Mouse (Mus musculus) inflammation-experienced regulatory T-cells, adult 6 months (primary cell): ENCODE data around the gene Pde6b. TPM values are rescaled to one million over a fixed set of nuclear protein-coding genes. Genes with fewer than 3 reads are reported as not detected.

Experiments
- ATAC-seq: one replicate; pipeline ENCODE4 v1.8.0; 2017
- polyA plus RNA-seq, 3 experiments: library from polyadenylated mRNA; unstranded; fragments of 100-300 nt; shearing (Covaris generic); gene quantifications; one replicate each; pipeline ENCODE4 v1.2.1; 2017

Pde6b gene
- polyA plus RNA-seq, 3 experiments from 2014 or later = 1.2 to 1.4 (median 1.3) TPM

GRCm38 (mm10) chr5:108403453-108403852 is 15.3 kb downstream of the Pde6b start:
- no peak for ATAC-seq

- ATAC-seq = no peak
These were observed 17.3 kb downstream of the Pde6b start for GRCm38 (mm10) chr5:108405460-108405859.

GRCm38 (mm10) chr5:108406977-108407376 is 18.8 kb downstream of the Pde6b start:
- ATAC-seq = no peak

GRCm38 (mm10) chr5:108414711-108415110 is 26.5 kb downstream of the Pde6b start:
- no peak for ATAC-seq

GRCm38 (mm10) chr5:108422741-108423140 is 34.5 kb downstream of the Pde6b start:
- no peak for ATAC-seq

- no peak for ATAC-seq
These were observed 35.2 kb downstream of the Pde6b start for GRCm38 (mm10) chr5:108423427-108423826.

- peak; percentile 73 for ATAC-seq
These were observed 39.0 kb downstream of the Pde6b start for GRCm38 (mm10) chr5:108427186-108427585.

GRCm38 (mm10) chr5:108431196-108431595 is 43.0 kb downstream of the Pde6b start:
- no peak for ATAC-seq

GRCm38 (mm10) chr5:108433804-108434587 is 45.8 kb downstream of the Pde6b start, which contains the start of gene Atp5k:
Gene Atp5k (minus strand): TSS chr5:108434448.
- peak; percentile 97 for ATAC-seq

- ATAC-seq = no peak
These were observed 47.9 kb downstream of the Pde6b start for GRCm38 (mm10) chr5:108436101-108436500.

- no peak for ATAC-seq
These were observed 58.8 kb downstream of the Pde6b start for GRCm38 (mm10) chr5:108446973-108447372.

GRCm38 (mm10) chr5:108447857-108448256 is 59.7 kb downstream of the Pde6b start:
- ATAC-seq = no peak

- no peak for ATAC-seq
These were observed 60.8 kb downstream of the Pde6b start, which contains the start of gene Mfsd7a for GRCm38 (mm10) chr5:108448785-108449668. Gene Mfsd7a (minus strand): TSS chr5:108448891.

- ATAC-seq = no peak
These were observed 62.8 kb downstream of the Pde6b start for GRCm38 (mm10) chr5:108450837-108451540.

GRCm38 (mm10) chr5:108451611-108452010 is 63.4 kb downstream of the Pde6b start:
- no peak for ATAC-seq

GRCm38 (mm10) chr5:108452422-108452821 is 64.2 kb downstream of the Pde6b start:
- ATAC-seq = no peak

GRCm38 (mm10) chr5:108454094-108454493 is 65.9 kb downstream of the Pde6b start:
- ATAC-seq = no peak

- ATAC-seq = no peak
These were observed 70.5 kb downstream of the Pde6b start for GRCm38 (mm10) chr5:108458706-108459105.

GRCm38 (mm10) chr5:108460461-108460860 is 72.3 kb downstream of the Pde6b start:
- ATAC-seq = no peak

- ATAC-seq = peak; percentile 97
These were observed 73.2 kb downstream of the Pde6b start, which contains the start of gene Pcgf3 for GRCm38 (mm10) chr5:108461082-108462065. Gene Pcgf3 (plus strand): TSS chr5:108461232.

GRCm38 (mm10) chr5:108462446-108462845 is 74.3 kb downstream of the Pde6b start:
- no peak for ATAC-seq
